9 mouse cellular contexts compared by ENCODE assay signal in genomic region chr4:9125236-9125963, GRCm38 (mm10).
A peak's percentile ranks its signal among the peaks of the same experiment; 100 is the strongest.
DNase-seq lines count a peak whose midpoint lies in the region; ATAC-seq lines count a peak whose summit lies in the region.
"Had no signal": no experiment of that assay in that cellular context is flagged by ENCODE, and none has a peak within 500 bp of the region (broad histone marks: within the 10 kb centered on the region; RNA-seq: fewer than 3 reads in every experiment).

No protein-coding gene starts in this region.

- no peak overlapping the region for H3K4me2 ChIP-seq in liver, embryonic 11.5 days
- no peak overlapping the region for H3K4me2 ChIP-seq in embryonic facial prominence, embryonic 14.5 days (ENCODE audit: low read depth, low read length)
- no peak overlapping the region for H3K4me2 ChIP-seq in stomach, embryonic 16.5 days (ENCODE audit: low read depth, low read length)
- H3K4me2 ChIP-seq: liver, embryonic 13.5 days had no signal

- no peaks in the 10 kb centered on the region for H3K27me3 ChIP-seq in liver, embryonic 11.5 days (replicated peaks; ENCODE audit: control insufficient read depth, insufficient read depth, low read length)
- H3K27me3 ChIP-seq in embryonic facial prominence, embryonic 14.5 days (replicated peaks; ENCODE audit: control insufficient read depth, insufficient read depth, low read length), result no peaks in the 10 kb centered on the region
- no peaks in the 10 kb centered on the region for H3K27me3 ChIP-seq in stomach, embryonic 16.5 days (ENCODE audit: control insufficient read depth, insufficient read depth, low read length)
- H3K27me3 ChIP-seq: liver, embryonic 13.5 days had no signal

- DNase-seq in liver, result peak; percentile 25
- DNase-seq in liver, embryonic 11.5 days (ENCODE audit: low spot score), result no peak
- peak; percentile 55 for DNase-seq in ZHBTc4 (ENCODE audit: low read depth, low spot score)
- peak; percentile 29 for DNase-seq in embryonic facial prominence, embryonic 14.5 days (ENCODE audit: low spot score)
- DNase-seq in kidney, postnatal 25 days, result peak; percentile 14 to 26
- DNase-seq in gastrocnemius, adult 18-20 months (ENCODE audit: low spot score), result no peak
- DNase-seq: liver, embryonic 13.5 days had no signal

- 50% methylated on average over 11 of the region's 11 CpGs for WGBS in liver, embryonic 11.5 days
- 36% methylated on average over 11 of the region's 11 CpGs for WGBS in embryonic facial prominence, embryonic 14.5 days
- 46% methylated on average over 11 of the region's 11 CpGs for WGBS in stomach, embryonic 16.5 days

- ATAC-seq in liver, embryonic 11.5 days (replicated peaks; ENCODE audit: low FRiP score), result no peak
- 0 out of 2 replicates have a peak, but pooled peaks have one; percentile 62 for ATAC-seq in embryonic facial prominence, embryonic 14.5 days (ENCODE audit: low read depth)
- peak; percentile 37; the same call in 1 of the 2 replicates for ATAC-seq in stomach, embryonic 16.5 days (ENCODE audit: insufficient read depth, low FRiP score)
- no peak for ATAC-seq in erythroid progenitor cell, adult 5-6 weeks (replicated peaks; ENCODE audit: low FRiP score, poor library complexity, severe bottlenecking)

- H3K4me1 ChIP-seq in liver, embryonic 11.5 days (replicated peaks; ENCODE audit: control insufficient read depth, insufficient read depth, low read length), result no peaks in the 10 kb centered on the region; the same call in 1 of the 2 replicates
- H3K4me1 ChIP-seq in embryonic facial prominence, embryonic 14.5 days (ENCODE audit: control insufficient read depth, insufficient read depth, low read length), result no peaks in the 10 kb centered on the region
- H3K4me1 ChIP-seq in stomach, embryonic 16.5 days (ENCODE audit: control insufficient read depth, insufficient read depth, low read length), result no peaks in the 10 kb centered on the region

- H3K36me3 ChIP-seq in liver, embryonic 11.5 days (ENCODE audit: control insufficient read depth, insufficient read depth, low read length), result no peaks in the 10 kb centered on the region
- no peaks in the 10 kb centered on the region for H3K36me3 ChIP-seq in embryonic facial prominence, embryonic 14.5 days (ENCODE audit: control insufficient read depth, insufficient read depth, low read length)
- no peaks in the 10 kb centered on the region for H3K36me3 ChIP-seq in stomach, embryonic 16.5 days (ENCODE audit: control insufficient read depth, insufficient read depth, low read length)
- H3K36me3 ChIP-seq: liver, embryonic 13.5 days had no signal

- H3K9me3 ChIP-seq in liver, embryonic 11.5 days (ENCODE audit: control insufficient read depth, low read length), result no peaks in the 10 kb centered on the region
- no peaks in the 10 kb centered on the region for H3K9me3 ChIP-seq in embryonic facial prominence, embryonic 14.5 days (ENCODE audit: control insufficient read depth, low read length)
- H3K9me3 ChIP-seq in stomach, embryonic 16.5 days (replicated peaks; ENCODE audit: control insufficient read depth, low read length), result no peaks in the 10 kb centered on the region
- H3K9me3 ChIP-seq: liver, embryonic 13.5 days had no signal

- no peak overlapping the region for H3K27ac ChIP-seq in liver, embryonic 11.5 days (ENCODE audit: low read depth, low read length)
- H3K27ac ChIP-seq in embryonic facial prominence, embryonic 14.5 days (replicated peaks; ENCODE audit: low read depth, low read length), result no peak overlapping the region
- no peak overlapping the region for H3K27ac ChIP-seq in stomach, embryonic 16.5 days (ENCODE audit: low read length)
- H3K27ac ChIP-seq: liver, embryonic 13.5 days had no signal

- H3K4me3 ChIP-seq in liver, embryonic 11.5 days (ENCODE audit: low read depth, low read length), result no peak overlapping the region
- no peak overlapping the region for H3K4me3 ChIP-seq in embryonic facial prominence, embryonic 14.5 days (ENCODE audit: low read depth, low read length)
- no peak overlapping the region for H3K4me3 ChIP-seq in stomach, embryonic 16.5 days (replicated peaks; ENCODE audit: low read length)
- H3K4me3 ChIP-seq: liver, embryonic 13.5 days had no signal

- H3K9ac ChIP-seq in liver, embryonic 11.5 days (ENCODE audit: low read depth, low read length), result no peak overlapping the region
- H3K9ac ChIP-seq in embryonic facial prominence, embryonic 14.5 days (ENCODE audit: low read depth, low read length), result no peak overlapping the region
- H3K9ac ChIP-seq in stomach, embryonic 16.5 days (ENCODE audit: low read length), result no peak overlapping the region
- H3K9ac ChIP-seq: liver, embryonic 13.5 days had no signal

Comparison
In these comparisons a context has a peak if more than half of its experiments do, and no peak if none do; other contexts are left out.
1. DNase-seq: peak in liver (single experiment), ZHBTc4 (single experiment), embryonic facial prominence, embryonic 14.5 days (single experiment) and kidney, postnatal 25 days (2 of 2); none in liver, embryonic 11.5 days (single experiment) and gastrocnemius, adult 18-20 months (single experiment).
2. ATAC-seq: peak in embryonic facial prominence, embryonic 14.5 days (single experiment) and stomach, embryonic 16.5 days (single experiment); none in liver, embryonic 11.5 days (single experiment) and erythroid progenitor cell, adult 5-6 weeks (single experiment).